ENCODE assay signal across 11 mouse cellular contexts in the genomic region with DNA sequence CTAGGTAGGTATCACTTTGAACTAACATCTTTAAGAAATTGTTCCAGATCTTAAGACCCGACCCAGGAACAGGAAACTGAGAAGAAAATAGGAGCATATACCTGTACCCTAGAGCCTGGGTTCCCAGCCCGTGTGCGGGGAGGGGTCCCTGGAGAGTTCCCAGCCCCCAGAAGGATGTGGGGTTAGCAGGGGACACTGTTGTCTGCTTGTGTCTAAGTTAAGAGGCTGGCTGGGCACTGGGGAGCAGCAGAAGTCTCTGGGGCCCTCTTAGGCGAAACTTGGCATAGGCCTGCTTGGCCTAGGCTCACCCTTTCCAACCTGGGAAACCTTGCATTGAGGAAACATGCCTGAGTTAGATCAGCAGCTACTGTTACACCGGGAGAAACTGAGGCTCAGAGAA. TPM values are rescaled to one million over a fixed set of nuclear protein-coding genes. Genes with fewer than 3 reads are reported as not detected.
A peak's percentile ranks its signal among the peaks of the same experiment; 100 is the strongest.
DNase-seq lines count a peak whose midpoint lies in the region; ATAC-seq and TF ChIP-seq lines count a peak whose summit lies in the region.
"Had no signal": no experiment of that assay in that cellular context is flagged by ENCODE, and none has a peak within 500 bp of the region (broad histone marks: within the 10 kb centered on the region; RNA-seq: fewer than 3 reads in every experiment).

No protein-coding gene starts in this region.

- no peaks in the 10 kb centered on the region for H3K36me3 ChIP-seq in heart, embryonic 14.5 days (ENCODE audit: control insufficient read depth, insufficient read depth, low read length)
- H3K36me3 ChIP-seq in ES-E14 (ENCODE audit: control insufficient read depth, insufficient read depth, low read length, poor library complexity, severe bottlenecking) = peaks cover 23% of the 10 kb centered on the region
- no peaks in the 10 kb centered on the region for H3K36me3 ChIP-seq in forebrain, embryonic 13.5 days (ENCODE audit: poor library complexity, severe bottlenecking)
- no peaks in the 10 kb centered on the region for H3K36me3 ChIP-seq in limb, embryonic 11.5 days (ENCODE audit: control insufficient read depth, insufficient read depth, low read length)
- H3K36me3 ChIP-seq: liver, embryonic 12.5 days had no signal

- intact Hi-C loops in heart, postnatal 14 days (cut with DNase I) = loop anchor here (1.0 kb wide), 1 partner anchor 35 kb away; no protein-coding TSS in a partner anchor

- peak overlapping the region; percentile 43 to 55 for H3K4me3 ChIP-seq in heart, embryonic 14.5 days (ENCODE audit: control insufficient read depth in 1 of 2, insufficient read depth in 1 of 2, low read depth in 1 of 2, low read length in 2 of 2)
- H3K4me3 ChIP-seq in ES-E14 (ENCODE audit: insufficient read depth in 1 of 2, low read depth in 1 of 2, low read length in 2 of 2, poor library complexity in 1 of 2, severe bottlenecking in 1 of 2) = peak overlapping the region; percentile 59 to 80
- H3K4me3 ChIP-seq in forebrain, embryonic 13.5 days = peak overlapping the region; percentile 49
- peak overlapping the region; percentile 48 for H3K4me3 ChIP-seq in limb, embryonic 11.5 days (ENCODE audit: low read depth, low read length)

- peak overlapping the region; percentile 88 for H3K4me2 ChIP-seq in heart, embryonic 14.5 days (ENCODE audit: low read length)
- peak overlapping the region; percentile 76 for H3K4me2 ChIP-seq in forebrain, embryonic 13.5 days
- H3K4me2 ChIP-seq in limb, embryonic 11.5 days (ENCODE audit: low read depth, severe bottlenecking) = peak overlapping the region; percentile 89

- no peaks in the 10 kb centered on the region for H3K9me3 ChIP-seq in heart, embryonic 14.5 days (ENCODE audit: control insufficient read depth, low read length)
- no peaks in the 10 kb centered on the region for H3K9me3 ChIP-seq in ES-E14 (ENCODE audit: control insufficient read depth, insufficient read depth, low read depth, low read length)
- H3K9me3 ChIP-seq in forebrain, embryonic 13.5 days (replicated peaks) = no peaks in the 10 kb centered on the region
- H3K9me3 ChIP-seq in limb, embryonic 11.5 days (ENCODE audit: control insufficient read depth, low read length) = no peaks in the 10 kb centered on the region
- H3K9me3 ChIP-seq: liver, embryonic 12.5 days had no signal

- H3K27me3 ChIP-seq in heart, embryonic 14.5 days (ENCODE audit: control insufficient read depth, insufficient read depth, low read length) = peaks cover 59% of the 10 kb centered on the region
- peaks cover 67% of the 10 kb centered on the region for H3K27me3 ChIP-seq in forebrain, embryonic 13.5 days
- peaks cover 22% of the 10 kb centered on the region for H3K27me3 ChIP-seq in limb, embryonic 11.5 days (ENCODE audit: control insufficient read depth, insufficient read depth, low read length)

- 67% methylated on average over 5 of the region's 5 CpGs for WGBS in heart, embryonic 14.5 days
- WGBS in forebrain, embryonic 13.5 days = 68% methylated on average over 5 of the region's 5 CpGs
- 63% methylated on average over 5 of the region's 5 CpGs for WGBS in limb, embryonic 11.5 days

- in situ Hi-C loops in ES-E14 (cut with MboI; ENCODE audit: low sequenced_read_pairs in 2 of 2, unreplicated experiment in 2 of 2) = no loop called here

- H3K27ac ChIP-seq in heart, embryonic 14.5 days (replicated peaks in 1 of 2; ENCODE audit: control insufficient read depth in 1 of 2, insufficient read depth in 1 of 2, low read depth in 2 of 2, low read length in 2 of 2) = no peak overlapping the region
- no peak overlapping the region for H3K27ac ChIP-seq in ES-E14 (ENCODE audit: insufficient read depth, low read depth, low read length, poor library complexity, severe bottlenecking)
- H3K27ac ChIP-seq in forebrain, embryonic 13.5 days = no peak overlapping the region
- no peak overlapping the region for H3K27ac ChIP-seq in limb, embryonic 11.5 days (replicated peaks; ENCODE audit: low read depth, low read length)
- H3K27ac ChIP-seq: liver, embryonic 12.5 days had no signal

- DNase-seq in heart, postnatal 14 days = no peak
- no peak for DNase-seq in ES-E14 (ENCODE audit: low read depth, low spot score)
- DNase-seq in limb, embryonic 11.5 days (ENCODE audit: low spot score) = no peak
- no peak for DNase-seq in B cell, adult 2 months
- no peak for DNase-seq in cerebellum, postnatal 4 days (ENCODE audit: low spot score in 2 of 2)
- no peak for DNase-seq in right cerebral cortex, postnatal 4 days
- DNase-seq: kidney, adult 18-20 months had no signal

- H3K4me1 ChIP-seq in heart, embryonic 14.5 days (ENCODE audit: control insufficient read depth in 2 of 2, insufficient read depth in 2 of 2, low read length in 2 of 2) = peaks cover 2 to 26% of the 10 kb centered on the region in 2 experiments; a peak in 2 of 4 replicates
- H3K4me1 ChIP-seq in ES-E14 (ENCODE audit: control insufficient read depth in 2 of 2, insufficient read depth in 2 of 2, low read length in 2 of 2, poor library complexity in 1 of 2) = peaks cover 6 to 16% of the 10 kb centered on the region in 2 experiments; a peak in 3 of 4 replicates
- peaks cover 43% of the 10 kb centered on the region for H3K4me1 ChIP-seq in forebrain, embryonic 13.5 days
- peaks cover 19% of the 10 kb centered on the region for H3K4me1 ChIP-seq in limb, embryonic 11.5 days (ENCODE audit: control insufficient read depth, insufficient read depth, low read length)

- no peak for ATAC-seq in heart, embryonic 14.5 days (ENCODE audit: insufficient number of reproducible peaks, insufficient read depth, low FRiP score, low read depth)
- ATAC-seq in forebrain, embryonic 13.5 days = no peak
- no peak for ATAC-seq in limb, embryonic 11.5 days (ENCODE audit: insufficient number of reproducible peaks, low FRiP score, low TSS enrichment, low read depth)
- ATAC-seq: liver, embryonic 12.5 days had no signal

- H3K9ac ChIP-seq in heart, embryonic 14.5 days (ENCODE audit: low read length) = peak overlapping the region; percentile 67
- peak overlapping the region; percentile 91 for H3K9ac ChIP-seq in ES-E14 (ENCODE audit: insufficient read depth, low read depth, low read length, poor library complexity, severe bottlenecking)
- H3K9ac ChIP-seq in forebrain, embryonic 13.5 days = no peak overlapping the region
- H3K9ac ChIP-seq in limb, embryonic 11.5 days (ENCODE audit: low read length) = no peak overlapping the region
- H3K9ac ChIP-seq: liver, embryonic 12.5 days had no signal

TF ChIP-seq in ES-E14, 5 proteins besides CTCF, POLR2A, EP300 and RAD21:
- TF ChIP-seq CHD2 (IDR thresholded peaks at IDR 0.05; ENCODE audit: low read depth, low read length) (no peak), ZNF384 (IDR thresholded peaks at IDR 0.05; ENCODE audit: low read depth, low read length) (no peak)
TF ChIP-seq in ES-E14: peak in this region for 0.

RNA-seq across cellular contexts. Expression of gene Tcf15, which starts 1.1 kb away (rescaled TPM):
- polyA plus RNA-seq in heart, embryonic 14.5 days (2014; fragmentation: Nextera tagmentation; extraction: Ambion mirVana) = 16.0 and 19.5 TPM in 2 replicates
- total RNA-seq in heart, postnatal 14 days (2021) = 10 to 100 TPM; 40.0 to 43.0 TPM
- total RNA-seq in ES-E14 (2012; rRNA removed) = 22.4 and 54.6 TPM in 2 replicates
- polyA plus RNA-seq in forebrain, embryonic 13.5 days (2015; fragmentation: Nextera tagmentation; extraction: Ambion mirVana) = 1.4 and 1.8 TPM in 2 replicates
- 20.2 and 25.2 TPM in 2 replicates for polyA plus RNA-seq in limb, embryonic 11.5 days (2014; fragmentation: Nextera tagmentation; extraction: Ambion mirVana)
- total RNA-seq: MEL had no signal

RNA-seq across cellular contexts. Expression of gene Srxn1, which starts 39.2 kb away (rescaled TPM):
- 5.7 and 6.1 TPM in 2 replicates for polyA plus RNA-seq in heart, embryonic 14.5 days (2014; fragmentation: Nextera tagmentation; extraction: Ambion mirVana)
- 10 to 100 TPM in 1 of 2 experiments, 1 to 10 TPM in 1; 9.8 to 11.9 TPM for total RNA-seq in heart, postnatal 14 days (2021)
- 16.0 and 18.3 TPM in 2 replicates for total RNA-seq in ES-E14 (2012; rRNA removed)
- polyA plus RNA-seq in forebrain, embryonic 13.5 days (2015; fragmentation: Nextera tagmentation; extraction: Ambion mirVana) = 10.3 and 10.7 TPM in 2 replicates
- polyA plus RNA-seq in limb, embryonic 11.5 days (2014; fragmentation: Nextera tagmentation; extraction: Ambion mirVana) = 8.2 and 8.9 TPM in 2 replicates

Comparison
In these comparisons a context has a peak if more than half of its experiments do, and no peak if none do; other contexts are left out.
1. H3K9ac ChIP-seq: peak in heart, embryonic 14.5 days (single experiment) and ES-E14 (single experiment); none in forebrain, embryonic 13.5 days (single experiment) and limb, embryonic 11.5 days (single experiment).
2. Peak in every context shown above with its lines, with median percentiles within 50 percentile points of each other: H3K4me2 ChIP-seq and H3K4me3 ChIP-seq.